Mouse (Mus musculus) bone marrow macrophage, adult 2 months (primary cell): ENCODE results near the gene Stat1.

ENCODE experiments used
- CTCF ChIP-seq: IDR thresholded peaks from 2 replicates; pipeline ENCODE4 v1.5.1; 2012; ENCODE audit warnings: low read depth, mild to moderate bottlenecking, low read length, moderate library complexity
- POLR2A ChIP-seq: IDR thresholded peaks from 2 replicates; pipeline ENCODE4 v1.6.1; 2012; ENCODE audit warnings: mild to moderate bottlenecking, low read depth, low read length, borderline replicate concordance

DNA sequence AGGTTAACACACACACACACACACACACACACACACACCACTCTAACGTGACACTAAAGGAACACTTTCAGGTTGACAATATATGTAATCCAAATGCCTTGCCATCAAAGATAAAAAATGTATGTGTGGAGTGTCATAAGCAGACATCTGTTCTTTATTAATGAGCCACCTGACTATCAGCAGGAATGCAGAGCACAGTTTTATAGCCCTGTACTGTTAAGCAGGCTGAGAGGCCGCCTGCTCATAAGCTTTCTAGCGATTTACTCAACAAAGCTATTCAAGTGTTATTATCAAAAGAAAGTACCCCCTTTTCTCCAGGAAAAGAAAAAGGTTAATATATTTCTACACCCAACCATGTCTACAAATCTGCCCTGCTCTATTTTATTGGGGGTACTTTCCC is 56.7 kb downstream of the Stat1 start:
- TF ChIP-seq POLR2A (no peak), CTCF (no peak)
